In genomic region chr11:26444374-26444773, GRCm38 (mm10) we compare ENCODE assay signal across 15 mouse cellular contexts.
"Had no signal": no experiment of that assay in that cellular context is flagged by ENCODE, and none has a peak within 500 bp of the region (broad histone marks: within the 10 kb centered on the region; RNA-seq: fewer than 3 reads in every experiment).

No protein-coding gene starts in this region.

- H3K27me3 ChIP-seq: neural tube, embryonic 15.5 days; stomach, embryonic 15.5 days had no signal

- H3K4me2 ChIP-seq: neural tube, embryonic 15.5 days; stomach, embryonic 15.5 days had no signal

- H3K36me3 ChIP-seq: neural tube, embryonic 15.5 days had no signal

- H3K9me3 ChIP-seq: neural tube, embryonic 15.5 days; stomach, embryonic 15.5 days had no signal

- H3K9ac ChIP-seq: neural tube, embryonic 15.5 days; stomach, embryonic 15.5 days had no signal

- H3K4me1 ChIP-seq: neural tube, embryonic 15.5 days; stomach, embryonic 15.5 days had no signal

- DNase-seq: retina, postnatal 1 day; right cerebral cortex, adult 18-20 months; right cerebral cortex, postnatal 14 days; right cerebral cortex, postnatal 25 days; right cerebral cortex, postnatal 4 days; spleen, adult 18-20 months; thymus, adult 18-20 months; thymus, adult 2 months; thymus, postnatal 14 days; thymus, postnatal 25 days; thymus, postnatal 36 days; thymus, postnatal 4 days had no signal

- H3K27ac ChIP-seq: neural tube, embryonic 15.5 days; stomach, embryonic 15.5 days; stomach, postnatal 0 days had no signal

- H3K4me3 ChIP-seq: neural tube, embryonic 15.5 days; stomach, embryonic 15.5 days had no signal
